Mouse (Mus musculus): ENCODE data around the gene Rlf. TPM values are rescaled to one million over a fixed set of nuclear protein-coding genes. Genes with fewer than 3 reads are reported as not detected.
"Not testable (repeated sequence)": the region's sequence is repeated elsewhere in the genome, so short reads cannot be mapped to it uniquely, and the experiment has no call there.

Gene Rlf
- polyA plus RNA-seq, 1 experiment: 1.2 TPM

GRCm38 (mm10) chr4:121167656-121168055, 47.2 kb downstream of the Rlf start:
- no peak for TF ChIP-seq POLR2A (IDR thresholded peaks at IDR 0.05; ENCODE audit: low read depth, low read length)
- TF ChIP-seq CTCF (IDR thresholded peaks at IDR 0.05; ENCODE audit: extremely low read depth, insufficient read length, insufficient replicate concordance, low read depth, low read length): no peak
- Histone ChIP-seq H3K27me3 (ENCODE audit: control insufficient read depth, insufficient read depth, low read length) (no peaks in the 10 kb centered on the region), H3K27ac (ENCODE audit: insufficient read depth, low read depth, low read length) (no peak overlapping the region), H3K4me1 (ENCODE audit: control insufficient read depth, insufficient read depth, insufficient read length, low read length) (no peaks in the 10 kb centered on the region), H3K36me3 (ENCODE audit: control insufficient read depth, insufficient read depth, low read length) (peaks cover 43% of the 10 kb centered on the region), H3K4me3 (ENCODE audit: low read depth, low read length) (no peak overlapping the region)
- WGBS: 94% methylated on average over 2 of the region's 2 CpGs

GRCm38 (mm10) chr4:121166697-121167096, 48.2 kb downstream of the Rlf start:
- not testable (repeated sequence) for H3K27ac ChIP-seq (ENCODE audit: insufficient read depth, low read depth, low read length); H3K27me3 ChIP-seq (ENCODE audit: control insufficient read depth, insufficient read depth, low read length); H3K4me3 ChIP-seq (ENCODE audit: low read depth, low read length); H3K4me1 ChIP-seq (ENCODE audit: control insufficient read depth, insufficient read depth, insufficient read length, low read length)
- whole genome bisulfite sequencing: 61% methylated on average over 4 of the region's 5 CpGs
- peaks cover 43% of the 10 kb centered on the region for H3K36me3 ChIP-seq (ENCODE audit: control insufficient read depth, insufficient read depth, low read length)

GRCm38 (mm10) chr4:121163501-121164030, 51.3 kb downstream of the Rlf start:
- Histone ChIP-seq H3K36me3 (ENCODE audit: control insufficient read depth, insufficient read depth, low read length) (peaks cover 28% of the 10 kb centered on the region), H3K27ac (ENCODE audit: insufficient read depth, low read depth, low read length) (no peak overlapping the region), H3K27me3 (ENCODE audit: control insufficient read depth, insufficient read depth, low read length) (no peaks in the 10 kb centered on the region), H3K4me1 (ENCODE audit: control insufficient read depth, insufficient read depth, insufficient read length, low read length) (no peaks in the 10 kb centered on the region), H3K4me3 (ENCODE audit: low read depth, low read length) (no peak overlapping the region)
- 83% methylated on average over 2 of the region's 2 CpGs for WGBS
- TF ChIP-seq POLR2A (IDR thresholded peaks at IDR 0.05; ENCODE audit: low read depth, low read length) (no peak), CTCF (IDR thresholded peaks at IDR 0.05; ENCODE audit: extremely low read depth, insufficient read length, insufficient replicate concordance, low read depth, low read length) (no peak)

GRCm38 (mm10) chr4:121109126-121109525, 105.8 kb downstream of the Rlf start, which contains the start of gene Tmco2:
Gene Tmco2 (minus strand): TSS chr4:121109226.
- TF ChIP-seq CTCF (IDR thresholded peaks at IDR 0.05; ENCODE audit: extremely low read depth, insufficient read length, insufficient replicate concordance, low read depth, low read length) (no peak), POLR2A (IDR thresholded peaks at IDR 0.05; ENCODE audit: low read depth, low read length) (no peak)
- Histone ChIP-seq H3K4me1 (ENCODE audit: control insufficient read depth, insufficient read depth, insufficient read length, low read length) (no peaks in the 10 kb centered on the region), H3K4me3 (ENCODE audit: low read depth, low read length) (no peak within 1 kb of the TSS), H3K36me3 (ENCODE audit: control insufficient read depth, insufficient read depth, low read length) (no peaks in the 10 kb centered on the region), H3K27ac (ENCODE audit: insufficient read depth, low read depth, low read length) (no peak within 1 kb of the TSS), H3K27me3 (ENCODE audit: control insufficient read depth, insufficient read depth, low read length) (no peaks in the 10 kb centered on the region)
- 93% methylated on average over 2 of the region's 2 CpGs for WGBS

GRCm38 (mm10) chr4:121103304-121103703, 111.6 kb downstream of the Rlf start:
- Histone ChIP-seq H3K4me1 (ENCODE audit: control insufficient read depth, insufficient read depth, insufficient read length, low read length) (no peaks in the 10 kb centered on the region), H3K27ac (ENCODE audit: insufficient read depth, low read depth, low read length) (no peak overlapping the region), H3K4me3 (ENCODE audit: low read depth, low read length) (no peak overlapping the region), H3K27me3 (ENCODE audit: control insufficient read depth, insufficient read depth, low read length) (no peaks in the 10 kb centered on the region), H3K36me3 (ENCODE audit: control insufficient read depth, insufficient read depth, low read length) (no peaks in the 10 kb centered on the region)
- TF ChIP-seq CTCF (IDR thresholded peaks at IDR 0.05; ENCODE audit: extremely low read depth, insufficient read length, insufficient replicate concordance, low read depth, low read length): no peak
- TF ChIP-seq POLR2A (IDR thresholded peaks at IDR 0.05; ENCODE audit: low read depth, low read length): no peak
- WGBS: 85% methylated on average over 4 of the region's 4 CpGs

- Histone ChIP-seq H3K27me3 (ENCODE audit: control insufficient read depth, insufficient read depth, low read length) (no peaks in the 10 kb centered on the region), H3K27ac (ENCODE audit: insufficient read depth, low read depth, low read length) (0 out of 2 replicates have a peak within 1 kb of the TSS, but pooled peaks have one; percentile 5), H3K36me3 (ENCODE audit: control insufficient read depth, insufficient read depth, low read length) (peaks cover 10% of the 10 kb centered on the region; the same call in 1 of the 2 replicates), H3K4me1 (ENCODE audit: control insufficient read depth, insufficient read depth, insufficient read length, low read length) (0 out of 2 replicates have a peak, but pooled peaks cover 2% of the 10 kb centered on the region), H3K4me3 (ENCODE audit: low read depth, low read length) (peak within 1 kb of the TSS; percentile 84)
- no peak for TF ChIP-seq POLR2A (IDR thresholded peaks at IDR 0.05; ENCODE audit: low read depth, low read length)
- TF ChIP-seq CTCF (IDR thresholded peaks at IDR 0.05; ENCODE audit: extremely low read depth, insufficient read length, insufficient replicate concordance, low read depth, low read length): no peak
- under 1% methylated on average over 39 of the region's 39 CpGs for WGBS
Observed at GRCm38 (mm10) chr4:121097650-121098378, 117.1 kb downstream of the Rlf start, which contains the start of gene Zmpste24. Gene Zmpste24 (minus strand): TSS chr4:121098241.

Other genes starting within 250 kb of the Rlf start
- gene Smap2, start 197.8 kb downstream of the Rlf start, polyA plus RNA-seq (2012; rRNA removed): 12.1 and 28.1 TPM in 2 replicates
- gene Col9a2, start 175.7 kb downstream of the Rlf start, polyA plus RNA-seq (2012; rRNA removed): 0.18 and 0.53 TPM in 2 replicates
- gene Zmpste24, start 116.8 kb downstream of the Rlf start, polyA plus RNA-seq (2012; rRNA removed): 5.8 and 10.4 TPM in 2 replicates
- gene Tmco2, start 105.9 kb downstream of the Rlf start, polyA plus RNA-seq (2012; rRNA removed): not detected in 2 replicates
- gene Gm12888, start 109.8 kb upstream of the Rlf start, polyA plus RNA-seq (2012; rRNA removed): not detected in 2 replicates
- gene Gm12886, start 208.0 kb upstream of the Rlf start, polyA plus RNA-seq (2012; rRNA removed): not detected in 2 replicates

Data from small intestine, adult 2 months (tissue).